Mouse (Mus musculus) skeletal muscle tissue, adult 2 months (tissue): ENCODE measurements around the gene Arhgap10.

Source experiments
- DNase-seq: peaks from one replicate; pipeline ENCODE4 v3.0.0-alpha.2; 2012; ENCODE audit warnings: low read depth, low spot score

Gene Arhgap10

GRCm38 (mm10) chr8:77516845-77517244 is 908 bp downstream of the Arhgap10 start:
- DNase-seq: no peak

- no peak for DNase-seq
Observed at GRCm38 (mm10) chr8:77515786-77516185, 2.0 kb downstream of the Arhgap10 start.

GRCm38 (mm10) chr8:77515201-77515600 is 2.6 kb downstream of the Arhgap10 start:
- DNase-seq: no peak

- DNase-seq: no peak
Observed at GRCm38 (mm10) chr8:77511750-77512493, 5.8 kb downstream of the Arhgap10 start.

GRCm38 (mm10) chr8:77510426-77510825 is 7.3 kb downstream of the Arhgap10 start:
- no peak for DNase-seq

- no peak for DNase-seq
Observed at GRCm38 (mm10) chr8:77509044-77509443, 8.7 kb downstream of the Arhgap10 start.

GRCm38 (mm10) chr8:77507510-77508035 is 10.2 kb downstream of the Arhgap10 start:
- no peak for DNase-seq

- DNase-seq: no peak
Observed at GRCm38 (mm10) chr8:77506539-77506938, 11.2 kb downstream of the Arhgap10 start.

- no peak for DNase-seq
Observed at GRCm38 (mm10) chr8:77502547-77502946, 15.2 kb downstream of the Arhgap10 start.

GRCm38 (mm10) chr8:77501131-77501530 is 16.6 kb downstream of the Arhgap10 start:
- DNase-seq: no peak

- no peak for DNase-seq
Observed at GRCm38 (mm10) chr8:77500264-77500663, 17.5 kb downstream of the Arhgap10 start.

GRCm38 (mm10) chr8:77497442-77497841 is 20.3 kb downstream of the Arhgap10 start:
- DNase-seq: no peak

- DNase-seq: no peak
Observed at GRCm38 (mm10) chr8:77496253-77496652, 21.5 kb downstream of the Arhgap10 start.

- DNase-seq: peak; percentile 51
Observed at GRCm38 (mm10) chr8:77494376-77495328, 23.1 kb downstream of the Arhgap10 start.

GRCm38 (mm10) chr8:77492356-77493058 is 25.2 kb downstream of the Arhgap10 start:
- DNase-seq: peak; percentile 73

- no peak for DNase-seq
Observed at GRCm38 (mm10) chr8:77491231-77491923, 26.4 kb downstream of the Arhgap10 start.

GRCm38 (mm10) chr8:77490095-77490781 is 27.5 kb downstream of the Arhgap10 start:
- DNase-seq: peak; percentile 80

- DNase-seq: no peak
Observed at GRCm38 (mm10) chr8:77489235-77489634, 28.5 kb downstream of the Arhgap10 start.

GRCm38 (mm10) chr8:77488215-77488606 is 29.5 kb downstream of the Arhgap10 start:
- DNase-seq: no peak

GRCm38 (mm10) chr8:77487590-77488214 is 30.1 kb downstream of the Arhgap10 start:
- no peak for DNase-seq
